Mouse (Mus musculus) olfactory bulb, adult 2 months (tissue): ENCODE data around the gene Cgnl1.

ENCODE experiments used
- CTCF ChIP-seq: fragments of 200-500 bp; IDR thresholded peaks from 2 replicates; pipeline ENCODE4 v1.5.1; 2012; ENCODE audit warnings: low read depth, mild to moderate bottlenecking, low read length, moderate library complexity; ENCODE audit not compliant: insufficient read depth
- POLR2A ChIP-seq: fragments of 200-500 bp; IDR thresholded peaks from 2 replicates; pipeline ENCODE4 v1.6.1; 2012; ENCODE audit warnings: mild to moderate bottlenecking, low read depth, low read length, moderate library complexity; ENCODE audit not compliant: insufficient read depth

DNA sequence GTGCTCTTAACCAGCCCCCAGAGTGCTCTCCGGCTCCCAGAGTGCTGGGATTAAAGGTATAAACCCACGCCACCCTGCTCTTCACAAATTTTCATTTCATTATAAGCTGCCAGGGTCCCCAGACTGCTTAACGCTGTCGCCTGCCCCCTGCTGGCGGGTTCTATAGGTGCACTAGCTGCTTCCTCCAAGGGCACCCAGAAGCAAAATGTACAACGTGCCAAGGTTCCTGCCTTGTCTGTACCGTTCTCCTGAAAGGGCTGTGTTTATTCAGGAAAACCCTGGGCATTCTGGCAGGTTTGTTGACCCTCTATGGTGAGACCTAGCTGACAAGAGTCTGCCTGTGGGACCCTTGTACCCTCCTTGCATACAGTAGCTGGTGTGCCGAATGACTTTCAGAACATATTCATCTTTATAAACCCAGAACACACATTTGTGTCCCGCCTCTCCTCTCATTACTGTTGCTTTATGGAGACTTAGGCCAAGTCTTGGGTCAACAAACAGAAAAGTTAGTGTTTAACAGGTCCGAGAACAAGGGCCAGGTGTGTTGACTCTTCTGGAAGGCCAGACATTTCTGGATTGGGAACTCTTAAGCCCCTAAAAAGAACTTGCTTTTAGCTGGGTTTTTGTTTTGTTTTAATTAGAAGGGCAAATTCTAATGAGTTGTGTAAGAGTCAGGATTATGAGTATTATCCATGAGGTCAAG, 146.5 kb downstream of the Cgnl1 start:
- TF ChIP-seq POLR2A (no peak), CTCF (0 out of 2 replicates have a peak, but pooled peaks have one; percentile 46)
